Mouse (Mus musculus) adipose tissue, adult 10 weeks (tissue): Measurements from ENCODE around the gene Gm21833. TPM values are rescaled to one million over a fixed set of nuclear protein-coding genes. Genes with fewer than 3 reads are reported as not detected.

Experiments used
- polyA plus RNA-seq: library from polyadenylated mRNA; stranded (reverse); fragments of 350-450 nt; fragmentation: Illumina TruSeq; extraction: RNeasy Lipid Tissue Mini Kit (QIAGEN cat#74804); gene quantifications from one replicate; pipeline ENCODE4 v1.2.3, GENCODE M21; 2014; ENCODE audit warnings: low read depth, low replicate concordance

Gm21833 gene
- polyA plus RNA-seq, result not detected

DNA sequence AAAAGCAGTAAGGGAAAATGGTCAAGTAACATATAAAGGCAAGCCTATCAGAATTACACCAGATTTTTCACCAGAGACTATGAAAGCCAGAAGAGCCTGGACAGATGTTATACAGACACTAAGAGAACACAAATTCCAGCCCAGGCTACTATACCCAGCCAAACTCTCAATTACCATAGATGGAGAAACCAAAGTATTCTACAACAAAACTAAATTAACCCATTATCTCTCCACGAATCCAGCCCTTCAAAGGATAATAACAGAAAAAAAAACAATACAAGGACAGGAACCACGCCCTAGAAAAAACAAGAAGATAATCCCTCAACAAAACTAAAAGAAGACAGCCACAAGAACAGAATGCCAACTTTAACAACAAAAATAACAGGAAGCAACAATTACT is at the start of gene Gm21833:
Gene Gm21833, plus strand, starts transcription at position 301 of the 400 bp plus-strand sequence.

